Mouse (Mus musculus) embryonic fibroblast, embryonic 13.5 days (primary cell): ENCODE data around the gene Negr1.

Experiments
- CTCF ChIP-seq: IDR thresholded peaks from 2 replicates; pipeline ENCODE4 v1.5.1; 2011; ENCODE audit warnings: mild to moderate bottlenecking, control low read depth, low read length, moderate library complexity, borderline replicate concordance; ENCODE audit not compliant: insufficient read depth
- POLR2A ChIP-seq: IDR thresholded peaks from 2 replicates; pipeline ENCODE4 v1.6.1; 2011; ENCODE audit warnings: low read depth, mild to moderate bottlenecking, control low read depth, low read length, moderate library complexity

DNA sequence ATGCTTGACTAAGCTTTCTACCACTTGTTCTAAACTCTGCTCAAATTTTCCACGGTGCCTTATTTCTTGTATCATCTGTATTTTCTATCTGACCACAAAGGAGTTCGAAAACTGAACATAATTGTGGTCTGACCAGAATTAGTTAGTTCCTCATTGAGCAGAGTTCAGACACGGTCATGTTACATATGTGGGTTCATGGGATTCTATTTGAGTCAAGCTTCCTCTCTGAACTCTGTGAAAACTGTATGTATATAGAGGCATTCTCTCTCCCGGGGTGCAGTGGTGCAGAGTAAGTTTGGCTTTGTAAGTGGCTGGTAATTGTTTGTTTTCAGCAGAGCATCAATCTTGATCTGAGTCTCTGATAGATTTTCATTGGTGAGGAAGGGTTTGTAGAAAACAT is 735.6 kb downstream of the Negr1 start:
- TF ChIP-seq CTCF (no peak), POLR2A (no peak)
